Mouse (Mus musculus): ENCODE measurements around the gene Gstp2. TPM values are rescaled to one million over a fixed set of nuclear protein-coding genes. Genes with fewer than 3 reads are reported as not detected.

Gstp2 gene
- polyA plus RNA-seq, 1 experiment from 2014 or later, result 2.2 TPM

DNA sequence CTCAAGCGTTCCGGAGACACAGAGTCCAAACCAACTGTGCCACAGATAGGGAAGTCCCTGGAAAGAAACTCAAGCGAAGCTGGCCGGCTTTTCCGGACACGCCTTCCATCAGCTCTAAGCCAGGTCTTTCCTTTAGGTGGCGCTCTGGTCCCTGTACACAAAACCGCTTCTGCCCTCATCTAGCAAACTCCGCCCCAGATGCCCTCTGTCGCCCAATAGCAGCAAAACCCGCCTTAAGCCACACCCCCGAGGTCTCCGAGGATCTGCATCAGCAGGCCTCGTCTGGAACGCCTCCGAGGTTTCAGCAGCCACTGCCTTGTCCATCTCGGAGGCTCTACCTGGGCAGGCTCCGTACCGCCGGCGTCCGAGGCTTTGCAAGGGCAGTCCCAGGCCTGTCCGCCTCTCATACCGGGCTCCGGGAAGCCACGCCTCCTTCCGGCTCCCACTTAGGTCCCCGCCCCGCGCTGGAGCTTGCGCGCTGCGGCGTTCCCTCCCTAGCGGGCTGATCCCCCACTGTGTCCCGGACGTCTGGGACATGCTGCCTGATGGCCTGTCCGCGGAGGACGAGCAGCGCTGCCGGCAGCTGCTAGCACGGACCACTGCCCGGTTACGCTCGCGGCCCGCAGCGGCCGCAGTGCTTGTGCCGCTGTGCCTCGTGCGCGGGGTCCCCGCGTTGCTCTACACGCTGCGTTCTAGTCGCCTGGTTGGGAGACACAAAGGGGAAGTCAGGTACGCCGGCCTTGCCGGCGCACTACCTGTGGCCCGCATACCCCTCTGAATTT, 45.5 kb downstream of the Gstp2 start, which contains the start of the genes Nudt8 and Gm49405:
Gene Nudt8 (plus strand): TSS at position 462 of the 782 bp plus-strand sequence.
Gene Gm49405 (plus strand): TSS at position 508 of the 782 bp plus-strand sequence.
- H3K27ac ChIP-seq (replicated peaks; ENCODE audit: low read depth, low read length), result peak within 1 kb of the TSS; percentile 95
- under 1% methylated on average over 64 of the region's 64 CpGs for WGBS

DNA sequence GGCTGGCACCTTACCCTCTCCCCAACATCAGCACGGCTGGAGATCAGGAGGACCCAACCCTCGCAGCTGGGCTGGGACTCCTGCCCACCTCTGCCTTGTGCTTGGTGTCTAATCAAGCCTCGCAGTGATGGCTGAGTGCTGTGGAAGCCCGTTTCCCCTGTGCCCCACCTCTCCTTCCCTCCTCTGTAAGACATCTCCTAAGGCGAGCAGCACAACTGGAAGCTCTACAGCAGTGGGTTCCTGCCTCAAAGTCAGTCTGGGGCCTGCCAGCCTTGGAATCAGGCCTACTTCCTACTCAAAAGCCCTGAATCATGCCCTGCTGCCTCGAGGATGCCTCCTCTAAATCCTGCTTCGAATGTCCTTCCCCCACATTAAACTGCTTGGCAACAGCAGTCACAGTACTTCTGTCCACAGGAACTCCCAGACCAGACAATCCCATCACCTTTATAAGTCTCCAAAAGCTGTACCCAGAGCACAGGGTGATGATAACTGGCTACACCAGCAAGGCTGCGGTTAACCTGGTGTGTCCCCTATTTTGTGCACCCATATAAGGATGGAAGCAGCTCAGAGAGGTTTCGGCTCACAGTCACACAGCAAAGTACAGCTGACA, 46.6 kb downstream of the Gstp2 start:
- Histone ChIP-seq H3K9ac (replicated peaks; ENCODE audit: low read length) (no peak overlapping the region), H3K4me1 (ENCODE audit: control insufficient read depth, insufficient read depth, low read length) (peaks cover 4% of the 10 kb centered on the region; the same call in 1 of the 2 replicates), H3K27ac (replicated peaks; ENCODE audit: low read depth, low read length) (no peak overlapping the region), H3K36me3 (replicated peaks; ENCODE audit: control insufficient read depth, insufficient read depth, low read depth, low read length) (no peaks in the 10 kb centered on the region), H3K27me3 (ENCODE audit: control insufficient read depth, insufficient read depth, low read length) (no peaks in the 10 kb centered on the region), H3K4me3 (ENCODE audit: low read depth, low read length) (no peak overlapping the region; the same call in 1 of the 2 replicates), H3K4me2 (ENCODE audit: low read depth, low read length) (no peak overlapping the region), H3K9me3 (replicated peaks; ENCODE audit: control insufficient read depth, low read length) (no peaks in the 10 kb centered on the region)
- ATAC-seq (replicated peaks; ENCODE audit: insufficient number of reproducible peaks, low FRiP score, low TSS enrichment, low read depth) (no peak), DNase-seq (ENCODE audit: low spot score) (no peak)
- 84% methylated on average over 9 of the region's 9 CpGs for WGBS

More for the DNA sequence above, 45.5 kb downstream of the Gstp2 start, which contains the start of the genes Nudt8 and Gm49405:
- Histone ChIP-seq H3K9me3 (replicated peaks; ENCODE audit: control insufficient read depth, low read length) (no peaks in the 10 kb centered on the region), H3K9ac (replicated peaks; ENCODE audit: low read length) (peak within 1 kb of the TSS; percentile 93), H3K27me3 (ENCODE audit: control insufficient read depth, insufficient read depth, low read length) (no peaks in the 10 kb centered on the region), H3K4me3 (ENCODE audit: low read depth, low read length) (peak within 1 kb of the TSS; percentile 78), H3K36me3 (replicated peaks; ENCODE audit: control insufficient read depth, insufficient read depth, low read depth, low read length) (no peaks in the 10 kb centered on the region), H3K4me2 (ENCODE audit: low read depth, low read length) (peak within 1 kb of the TSS; percentile 92), H3K4me1 (ENCODE audit: control insufficient read depth, insufficient read depth, low read length) (peaks cover 4% of the 10 kb centered on the region; the same call in 1 of the 2 replicates)
- ATAC-seq (replicated peaks; ENCODE audit: insufficient number of reproducible peaks, low FRiP score, low TSS enrichment, low read depth), result peak; percentile 88
- peak; percentile 97 for DNase-seq (ENCODE audit: low spot score)

DNA sequence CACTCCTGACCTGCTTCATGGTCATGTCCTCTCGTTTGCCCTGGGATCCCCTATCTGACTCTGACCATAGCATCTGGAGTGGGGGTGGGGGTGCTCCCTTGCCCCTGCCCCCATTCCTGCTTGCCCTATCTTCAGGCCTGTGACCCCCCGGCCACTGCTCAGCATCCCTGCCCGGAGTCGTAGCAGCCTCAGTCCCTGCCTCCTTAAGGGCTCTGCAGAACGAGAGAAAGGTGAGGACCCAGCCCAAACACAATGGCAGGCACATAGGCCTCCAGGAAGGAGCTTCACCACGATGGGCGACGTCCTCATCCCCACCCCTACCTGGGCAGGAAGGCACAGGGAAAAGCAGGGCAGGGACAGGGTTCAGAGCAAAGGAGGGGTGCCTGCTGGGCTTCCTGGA, 47.5 kb downstream of the Gstp2 start:
- Histone ChIP-seq H3K9me3 (replicated peaks; ENCODE audit: control insufficient read depth, low read length) (no peaks in the 10 kb centered on the region), H3K36me3 (replicated peaks; ENCODE audit: control insufficient read depth, insufficient read depth, low read depth, low read length) (no peaks in the 10 kb centered on the region), H3K27me3 (ENCODE audit: control insufficient read depth, insufficient read depth, low read length) (no peaks in the 10 kb centered on the region), H3K4me1 (ENCODE audit: control insufficient read depth, insufficient read depth, low read length) (peaks cover 4% of the 10 kb centered on the region; the same call in 1 of the 2 replicates), H3K9ac (replicated peaks; ENCODE audit: low read length) (no peak overlapping the region), H3K4me3 (ENCODE audit: low read depth, low read length) (no peak overlapping the region), H3K4me2 (ENCODE audit: low read depth, low read length) (no peak overlapping the region), H3K27ac (replicated peaks; ENCODE audit: low read depth, low read length) (no peak overlapping the region)
- no peak for ATAC-seq (replicated peaks; ENCODE audit: insufficient number of reproducible peaks, low FRiP score, low TSS enrichment, low read depth)
- 74% methylated on average over 8 of the region's 8 CpGs for WGBS
- DNase-seq (ENCODE audit: low spot score), result no peak

DNA sequence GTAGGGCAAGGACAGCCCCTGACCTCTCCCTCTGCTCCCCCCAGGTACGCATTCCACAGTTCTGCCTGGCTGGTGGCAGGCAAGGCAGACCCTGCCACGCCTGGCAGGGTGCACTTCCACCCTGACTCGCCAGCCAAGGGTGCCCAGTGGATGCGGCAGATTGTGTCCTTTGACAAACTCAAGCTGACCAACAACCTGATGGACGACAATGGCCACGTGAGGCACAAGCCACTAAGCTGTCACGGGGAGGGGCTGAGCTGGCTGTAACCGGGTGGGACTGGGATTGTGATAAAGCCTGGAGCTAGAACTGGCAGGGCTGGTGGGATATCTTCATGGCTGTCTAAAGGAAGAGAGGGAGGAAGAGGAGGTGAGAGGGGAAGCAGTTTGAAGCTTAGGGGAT, 48.6 kb downstream of the Gstp2 start:
- H3K4me2 ChIP-seq (ENCODE audit: low read depth, low read length), result no peak overlapping the region
- H3K4me1 ChIP-seq (ENCODE audit: control insufficient read depth, insufficient read depth, low read length), result peaks cover 4% of the 10 kb centered on the region; the same call in 1 of the 2 replicates
- H3K9ac ChIP-seq (replicated peaks; ENCODE audit: low read length), result no peak overlapping the region
- H3K36me3 ChIP-seq (replicated peaks; ENCODE audit: control insufficient read depth, insufficient read depth, low read depth, low read length), result no peaks in the 10 kb centered on the region
- ATAC-seq (replicated peaks; ENCODE audit: insufficient number of reproducible peaks, low FRiP score, low TSS enrichment, low read depth) (no peak), DNase-seq (ENCODE audit: low spot score) (no peak)
- no peaks in the 10 kb centered on the region for H3K9me3 ChIP-seq (replicated peaks; ENCODE audit: control insufficient read depth, low read length)
- WGBS, result 69% methylated on average over 8 of the region's 8 CpGs
- no peak overlapping the region for H3K4me3 ChIP-seq (ENCODE audit: low read depth, low read length)
- H3K27me3 ChIP-seq (ENCODE audit: control insufficient read depth, insufficient read depth, low read length), result no peaks in the 10 kb centered on the region
- no peak overlapping the region for H3K27ac ChIP-seq (replicated peaks; ENCODE audit: low read depth, low read length)

DNA sequence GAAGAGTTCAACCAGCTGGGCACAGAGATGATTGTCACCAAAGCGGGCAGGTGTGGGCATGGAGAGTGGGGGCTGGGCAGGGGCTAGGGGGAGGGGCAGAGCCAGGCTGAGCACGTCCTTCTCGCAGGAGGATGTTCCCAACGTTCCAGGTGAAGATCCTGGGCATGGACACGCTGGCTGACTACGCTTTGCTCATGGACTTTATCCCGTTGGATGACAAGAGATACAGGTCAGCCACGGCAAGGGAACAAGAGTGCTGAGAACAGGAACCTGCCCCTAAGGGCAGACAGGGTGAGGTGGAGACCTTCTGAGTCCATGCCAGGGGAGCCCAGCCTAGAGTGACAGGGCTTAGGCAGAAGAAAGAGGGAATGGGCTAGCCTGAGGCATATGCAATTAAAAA, 49.1 kb downstream of the Gstp2 start:
- no peak overlapping the region for H3K4me2 ChIP-seq (ENCODE audit: low read depth, low read length)
- DNase-seq (ENCODE audit: low spot score) (no peak), ATAC-seq (replicated peaks; ENCODE audit: insufficient number of reproducible peaks, low FRiP score, low TSS enrichment, low read depth) (no peak)
- H3K9me3 ChIP-seq (replicated peaks; ENCODE audit: control insufficient read depth, low read length), result no peaks in the 10 kb centered on the region
- H3K9ac ChIP-seq (replicated peaks; ENCODE audit: low read length), result no peak overlapping the region
- no peaks in the 10 kb centered on the region for H3K36me3 ChIP-seq (replicated peaks; ENCODE audit: control insufficient read depth, insufficient read depth, low read depth, low read length)
- H3K27ac ChIP-seq (replicated peaks; ENCODE audit: low read depth, low read length), result no peak overlapping the region
- no peak overlapping the region for H3K4me3 ChIP-seq (ENCODE audit: low read depth, low read length)
- 84% methylated on average over 8 of the region's 8 CpGs for WGBS
- no peaks in the 10 kb centered on the region for H3K27me3 ChIP-seq (ENCODE audit: control insufficient read depth, insufficient read depth, low read length)
- peaks cover 4% of the 10 kb centered on the region; the same call in 1 of the 2 replicates for H3K4me1 ChIP-seq (ENCODE audit: control insufficient read depth, insufficient read depth, low read length)

DNA sequence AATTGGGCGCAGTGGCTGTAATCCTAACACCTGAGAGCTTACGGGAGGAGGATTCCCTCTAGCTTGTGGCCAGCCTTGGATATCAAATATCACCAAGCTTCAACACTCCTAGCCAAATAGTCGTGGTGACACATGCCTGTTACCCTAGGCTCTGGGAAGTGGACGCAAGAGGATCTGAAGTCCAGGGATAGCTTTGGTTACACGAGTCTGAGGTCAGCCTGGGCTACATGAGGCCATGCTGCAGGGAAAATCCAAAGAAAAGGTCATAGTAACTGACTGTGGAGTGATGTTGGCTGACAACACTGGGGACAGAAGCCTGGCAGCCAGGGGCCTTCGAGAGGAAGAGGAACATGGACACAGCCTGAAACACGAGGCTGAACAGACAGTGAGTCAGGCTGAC, 49.7 kb downstream of the Gstp2 start:
- no peaks in the 10 kb centered on the region for H3K27me3 ChIP-seq (ENCODE audit: control insufficient read depth, insufficient read depth, low read length)
- ATAC-seq (replicated peaks; ENCODE audit: insufficient number of reproducible peaks, low FRiP score, low TSS enrichment, low read depth) (no peak), DNase-seq (ENCODE audit: low spot score) (no peak)
- H3K4me3 ChIP-seq (ENCODE audit: low read depth, low read length), result no peak overlapping the region
- H3K4me1 ChIP-seq (ENCODE audit: control insufficient read depth, insufficient read depth, low read length), result peaks cover 2% of the 10 kb centered on the region; the same call in 1 of the 2 replicates
- no peak overlapping the region for H3K9ac ChIP-seq (replicated peaks; ENCODE audit: low read length)
- H3K27ac ChIP-seq (replicated peaks; ENCODE audit: low read depth, low read length), result no peak overlapping the region
- 64% methylated on average over 7 of the region's 7 CpGs for WGBS
- H3K36me3 ChIP-seq (replicated peaks; ENCODE audit: control insufficient read depth, insufficient read depth, low read depth, low read length), result no peaks in the 10 kb centered on the region
- H3K9me3 ChIP-seq (replicated peaks; ENCODE audit: control insufficient read depth, low read length), result no peaks in the 10 kb centered on the region
- H3K4me2 ChIP-seq (ENCODE audit: low read depth, low read length), result no peak overlapping the region

DNA sequence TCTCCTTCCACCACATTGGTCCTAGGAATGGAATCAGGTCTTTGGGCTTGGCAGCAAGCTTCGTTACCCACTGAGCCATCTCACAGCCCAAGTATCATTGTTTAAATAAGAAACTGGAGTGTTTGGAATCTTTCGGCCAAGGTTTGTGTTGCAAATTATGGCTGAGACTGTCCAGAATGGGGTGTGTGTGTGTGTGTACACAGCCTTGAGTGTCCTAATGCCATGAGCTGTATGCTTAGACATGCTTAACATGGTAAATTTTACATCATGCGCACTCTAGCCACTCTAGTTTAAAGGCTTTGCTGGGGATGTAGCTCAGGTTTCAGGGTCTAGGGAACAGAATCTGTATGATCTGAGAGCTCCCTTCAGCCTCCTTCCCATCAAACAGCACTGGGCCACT, 50.3 kb downstream of the Gstp2 start:
- no peaks in the 10 kb centered on the region for H3K36me3 ChIP-seq (replicated peaks; ENCODE audit: control insufficient read depth, insufficient read depth, low read depth, low read length)
- H3K4me1 ChIP-seq (ENCODE audit: control insufficient read depth, insufficient read depth, low read length), result no peaks in the 10 kb centered on the region
- ATAC-seq (replicated peaks; ENCODE audit: insufficient number of reproducible peaks, low FRiP score, low TSS enrichment, low read depth) (no peak), DNase-seq (ENCODE audit: low spot score) (no peak)
- H3K27me3 ChIP-seq (ENCODE audit: control insufficient read depth, insufficient read depth, low read length), result no peaks in the 10 kb centered on the region
- H3K4me2 ChIP-seq (ENCODE audit: low read depth, low read length), result no peak overlapping the region
- H3K4me3 ChIP-seq (ENCODE audit: low read depth, low read length), result no peak overlapping the region
- H3K9me3 ChIP-seq (replicated peaks; ENCODE audit: control insufficient read depth, low read length), result no peaks in the 10 kb centered on the region
- 83% methylated on average over 3 of the region's 3 CpGs for WGBS
- no peak overlapping the region for H3K27ac ChIP-seq (replicated peaks; ENCODE audit: low read depth, low read length)
- no peak overlapping the region for H3K9ac ChIP-seq (replicated peaks; ENCODE audit: low read length)

DNA sequence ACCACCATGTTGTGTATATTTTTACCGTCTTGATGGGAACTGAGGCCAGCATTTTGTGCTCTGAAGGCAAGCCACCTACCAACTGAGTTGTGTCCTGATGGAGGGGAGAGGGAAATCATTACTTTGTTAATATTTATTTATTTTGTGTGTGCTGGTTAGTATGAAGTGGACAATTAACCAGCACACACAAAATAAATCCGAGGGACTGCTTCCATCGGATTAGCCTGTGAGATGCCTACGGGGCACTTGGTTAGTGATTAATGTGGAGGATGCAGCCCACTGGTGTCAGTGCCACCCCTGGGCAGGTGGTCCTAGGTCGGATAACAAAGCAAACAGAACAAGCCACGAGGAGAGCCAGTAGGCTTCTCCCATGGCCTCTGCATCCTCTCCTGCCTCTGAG, 50.9 kb downstream of the Gstp2 start:
- WGBS, result 68% methylated on average over 6 of the region's 6 CpGs
- H3K4me1 ChIP-seq (ENCODE audit: control insufficient read depth, insufficient read depth, low read length), result no peaks in the 10 kb centered on the region

More for the DNA sequence above, 50.9 kb downstream of the Gstp2 start:
- DNase-seq (ENCODE audit: low spot score), result no peak
- no peaks in the 10 kb centered on the region for H3K27me3 ChIP-seq (ENCODE audit: control insufficient read depth, insufficient read depth, low read length)
- no peaks in the 10 kb centered on the region for H3K36me3 ChIP-seq (replicated peaks; ENCODE audit: control insufficient read depth, insufficient read depth, low read depth, low read length)
- H3K27ac ChIP-seq (replicated peaks; ENCODE audit: low read depth, low read length), result no peak overlapping the region
- no peak for ATAC-seq (replicated peaks; ENCODE audit: insufficient number of reproducible peaks, low FRiP score, low TSS enrichment, low read depth)
- H3K9ac ChIP-seq (replicated peaks; ENCODE audit: low read length), result no peak overlapping the region
- no peaks in the 10 kb centered on the region for H3K9me3 ChIP-seq (replicated peaks; ENCODE audit: control insufficient read depth, low read length)
- H3K4me3 ChIP-seq (ENCODE audit: low read depth, low read length), result no peak overlapping the region
- no peak overlapping the region for H3K4me2 ChIP-seq (ENCODE audit: low read depth, low read length)

Data from embryonic facial prominence, embryonic 11.5 days (tissue).